Mouse (Mus musculus): ENCODE measurements at regions not wholly inside any gene's neighbourhood (a gene's known extent, or its start where the extent isn't known, plus 50 kb on each side); places are given as distances from the start of the nearest gene placed in this dataset.

DNA sequence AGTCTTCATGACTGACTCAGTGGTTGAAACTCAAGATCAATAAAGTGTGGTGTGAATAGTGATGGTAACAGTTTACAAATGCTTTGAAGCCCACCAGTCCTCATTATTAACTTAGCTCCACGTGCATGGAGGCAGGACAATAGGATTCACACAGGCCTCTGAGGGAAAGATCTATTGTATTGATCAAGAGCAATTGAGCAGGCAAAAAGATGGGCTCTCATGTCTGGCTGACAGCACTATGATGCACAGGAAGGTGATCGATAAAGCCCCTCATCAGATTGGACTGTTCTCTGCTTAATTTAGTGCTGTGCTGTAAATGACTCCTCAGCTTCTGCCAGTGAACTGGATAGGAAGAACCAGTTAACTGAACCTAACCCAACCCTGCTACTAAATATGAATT, 247.5 kb upstream of the Ddi1 start:
- TF ChIP-seq CTCF (conservative IDR thresholded peaks at IDR 0.05; ENCODE audit: low read length) (no peak), NANOG (IDR thresholded peaks at IDR 0.05; ENCODE audit: borderline replicate concordance, low read length) (no peak), POU5F1 (IDR thresholded peaks at IDR 0.05; ENCODE audit: borderline replicate concordance, low read length) (no peak)

Data from E14TG2a.4 (cell line).